Mouse (Mus musculus) CD8-positive naive resting alpha-beta T cell, adult 57 days (primary cell): ENCODE results near the gene Msl1. TPM values are rescaled to one million over a fixed set of nuclear protein-coding genes. Genes with fewer than 3 reads are reported as not detected.

Source experiments
- total RNA-seq: library from RNA; stranded (reverse); gene quantifications from one replicate; pipeline ENCODE4 v1.2.4, GENCODE M21; 2023

Msl1 gene
- total RNA-seq: 99.1 TPM

DNA sequence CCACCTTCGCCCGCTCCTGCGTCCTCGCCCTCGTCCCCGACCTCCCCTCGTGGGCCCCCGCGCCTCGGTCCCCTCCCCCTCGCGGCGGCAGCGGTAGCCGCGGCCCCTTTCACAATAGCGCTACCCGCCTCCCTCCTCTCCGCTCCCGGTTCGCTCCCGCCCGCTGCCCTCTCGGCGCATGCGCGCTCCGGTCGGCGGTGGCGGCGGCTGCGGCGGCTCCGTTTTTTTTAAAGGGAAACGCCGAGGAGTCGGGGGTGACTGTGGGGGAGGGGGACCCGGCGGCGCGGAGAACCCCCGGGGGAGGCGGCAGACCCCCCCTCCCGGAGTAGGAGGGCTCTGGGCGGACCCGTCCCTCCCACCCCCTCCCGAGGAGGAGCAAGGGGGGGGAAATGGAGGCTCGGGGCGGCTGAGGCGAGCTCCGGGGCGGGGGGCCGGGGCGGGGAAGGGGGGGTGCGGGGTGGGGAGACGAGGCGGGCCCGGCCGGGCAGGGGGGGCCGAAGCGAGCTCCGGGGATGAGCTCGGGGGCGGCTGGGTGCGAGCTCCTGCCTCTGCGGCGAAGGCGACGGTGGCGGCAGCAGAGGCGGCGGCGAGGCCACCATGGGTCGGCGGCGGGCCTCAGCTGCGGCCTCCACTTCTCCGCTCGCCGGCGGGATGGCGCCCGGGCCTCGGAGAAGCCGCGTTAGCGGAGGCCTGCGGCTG is at the start of gene Msl1:
TSS of gene Msl1 (plus strand) at position 502 of the 699 bp plus-strand sequence.

DNA sequence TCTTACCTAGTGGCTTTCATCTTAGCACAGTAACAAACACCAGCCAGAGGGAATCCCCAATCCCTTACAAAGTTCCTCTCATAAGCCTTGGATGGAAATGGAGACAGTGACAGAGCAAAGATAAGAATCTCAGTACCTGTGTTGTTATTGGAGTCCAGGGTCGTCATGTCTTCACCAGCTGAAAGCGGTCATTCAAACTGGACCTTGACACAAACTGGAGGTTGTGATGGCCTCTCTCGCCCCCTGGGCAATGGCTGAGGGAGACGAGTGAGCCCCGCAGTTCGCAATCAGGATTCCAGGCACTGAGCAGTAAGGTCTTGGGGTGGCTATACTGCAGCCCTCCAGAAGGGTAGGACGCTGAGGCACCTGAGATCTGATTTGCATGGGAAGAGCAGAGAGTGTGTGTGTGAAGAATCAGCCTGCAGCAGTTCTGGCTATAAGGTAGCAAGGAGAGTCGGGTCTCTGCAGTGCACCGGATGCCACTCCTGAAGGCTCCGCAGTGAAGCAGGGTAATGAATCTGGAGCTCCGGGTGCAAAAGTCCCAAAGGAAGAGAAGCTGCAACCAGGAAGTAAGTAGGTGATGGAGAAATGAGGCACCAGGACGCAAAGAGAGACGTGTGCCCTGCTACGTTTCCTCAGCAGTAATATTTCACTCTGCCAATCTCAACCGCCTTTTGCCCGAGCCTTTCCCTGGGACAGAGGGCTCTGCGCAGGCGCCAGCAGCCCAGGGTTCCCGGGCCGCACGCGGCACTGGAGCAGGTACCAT is 20.6 kb upstream of the Msl1 start, which contains the start of gene Nr1d1:
TSS of gene Nr1d1 (minus strand) at position 752 of the 766 bp plus-strand sequence.

DNA sequence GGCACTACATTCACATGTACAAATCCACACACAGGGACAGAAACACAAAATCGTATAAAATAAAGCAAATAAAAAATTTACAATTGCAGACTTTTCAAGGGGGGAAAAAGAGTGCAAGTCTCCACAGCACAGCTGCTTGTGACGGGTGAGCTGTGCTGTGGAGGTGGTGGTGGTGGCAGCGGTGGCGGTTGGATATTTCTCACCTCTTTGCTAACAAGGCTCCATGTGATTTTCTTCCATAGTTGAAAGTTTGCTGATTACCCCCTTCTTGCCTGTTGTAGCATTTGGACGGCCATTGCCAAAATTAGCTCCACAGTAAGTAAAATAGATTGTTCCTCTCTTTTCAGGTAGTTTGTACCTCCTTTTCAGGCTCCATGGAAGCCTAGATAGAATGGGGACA is 9.3 kb downstream of the Msl1 start, which contains the start of gene Casc3:
TSS of gene Casc3 (plus strand) at position 301 of the 400 bp plus-strand sequence.

DNA sequence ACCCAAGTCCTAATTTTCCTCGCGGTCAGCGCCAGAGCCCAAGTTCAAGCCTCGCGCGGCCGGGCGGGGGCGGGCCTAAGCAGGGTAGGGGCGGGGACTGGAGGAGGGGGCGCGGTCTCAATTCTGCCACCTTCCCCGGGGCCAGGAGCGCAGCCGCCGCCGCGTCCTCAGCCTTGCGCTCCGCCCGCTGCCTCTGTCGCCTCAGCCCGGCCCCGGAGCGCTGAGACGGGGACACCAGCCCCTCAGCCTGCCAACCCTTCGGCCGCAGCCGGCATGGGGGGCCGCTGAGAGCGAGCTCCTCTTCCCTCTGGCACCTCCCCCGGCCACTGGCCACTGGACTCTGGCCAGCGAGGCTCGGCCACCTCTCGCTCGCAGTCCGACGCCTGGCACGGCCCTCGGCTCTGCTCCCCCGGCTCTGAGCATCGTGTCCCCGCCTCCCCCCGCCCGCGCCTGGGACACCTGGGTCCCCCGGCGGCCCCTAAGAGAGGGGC is 41.4 kb downstream of the Msl1 start, which contains the start of gene Rapgefl1:
TSS of gene Rapgefl1 (plus strand) at position 135 of the 491 bp plus-strand sequence.

Other genes with a start within 250 kb of the Msl1 start
- gene Ikzf3, start 249.5 kb upstream of the Msl1 start, total RNA-seq: 178 TPM
- gene Zpbp2, start 244.4 kb upstream of the Msl1 start, total RNA-seq: 3.7 TPM
- gene Ormdl3, start 208.1 kb upstream of the Msl1 start, total RNA-seq: 20.5 TPM
- gene Lrrc3c, start 197.2 kb upstream of the Msl1 start, total RNA-seq: not detected
- 28.9 TPM for gene Gm12355, start 169.9 kb upstream of the Msl1 start, total RNA-seq
- not detected for gene Gsdma3, start 169.2 kb upstream of the Msl1 start, total RNA-seq
- gene Gsdma2, start 148.8 kb upstream of the Msl1 start, total RNA-seq: not detected
- not detected for gene Gsdma, start 131.2 kb upstream of the Msl1 start, total RNA-seq
- 74.1 TPM for gene Psmd3, start 113.0 kb upstream of the Msl1 start, total RNA-seq
- gene Csf3, start 94.3 kb upstream of the Msl1 start, total RNA-seq: not detected
- 67.4 TPM for gene Med24, start 66.1 kb upstream of the Msl1 start, total RNA-seq
- 48.1 TPM for gene Thra, start 54.9 kb upstream of the Msl1 start, total RNA-seq
- 4.7 TPM for gene Nr1d1, start 20.2 kb upstream of the Msl1 start, total RNA-seq
- 96.9 TPM for gene Casc3, start 9.4 kb downstream of the Msl1 start, total RNA-seq
- gene Rapgefl1, start 41.3 kb downstream of the Msl1 start, total RNA-seq: 0.77 TPM
- 45.4 TPM for gene Wipf2, start 68.1 kb downstream of the Msl1 start, total RNA-seq
- 1.2 TPM for gene Cdc6, start 112.3 kb downstream of the Msl1 start, total RNA-seq
- 96.5 TPM for gene Rara, start 132.3 kb downstream of the Msl1 start, total RNA-seq
- not detected for gene Gjd3, start 187.5 kb downstream of the Msl1 start, total RNA-seq
- 7.3 TPM for gene Top2a, start 228.7 kb downstream of the Msl1 start, total RNA-seq
- gene Igfbp4, start 245.7 kb downstream of the Msl1 start, total RNA-seq: 155 TPM